Mouse (Mus musculus): ENCODE measurements around the gene Spa17. TPM values are rescaled to one million over a fixed set of nuclear protein-coding genes. Genes with fewer than 3 reads are reported as not detected.

The Spa17 gene
- polyA plus RNA-seq, 1 experiment: 2.7 TPM

DNA sequence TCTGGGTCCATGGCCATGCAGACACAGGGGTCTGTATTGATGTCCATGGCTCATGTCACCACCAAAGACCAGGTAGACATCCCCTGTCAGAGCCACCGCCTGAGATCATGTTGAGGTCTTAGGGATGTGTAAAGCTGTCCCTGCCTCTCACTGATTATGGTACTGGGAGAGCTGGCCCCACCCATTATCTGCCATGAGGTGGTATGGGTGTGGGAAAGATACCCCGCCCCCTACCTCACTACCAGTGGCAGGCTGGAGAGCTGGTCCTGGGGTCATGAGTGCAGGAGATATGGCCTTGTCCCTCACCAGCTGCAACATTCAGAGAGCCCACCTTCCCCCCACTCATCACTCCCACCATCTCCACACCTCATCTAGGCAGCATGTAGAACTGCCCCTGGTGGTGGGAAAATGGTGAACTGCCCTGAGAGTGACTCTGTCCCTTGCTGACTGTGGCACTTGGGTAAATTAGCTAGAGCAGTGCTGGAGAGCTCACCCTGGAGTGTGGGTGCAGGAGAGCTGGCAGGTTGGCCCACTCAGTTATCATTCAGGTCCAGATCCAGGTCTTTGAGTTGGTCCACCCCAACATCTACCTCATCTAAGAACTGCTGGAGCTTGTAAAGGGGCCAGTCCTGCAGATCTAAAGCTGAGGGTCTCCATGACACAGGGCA lies 12.8 kb downstream of the Spa17 start:
- H3K4me2 ChIP-seq (ENCODE audit: low read depth): no peak overlapping the region
- no peaks in the 10 kb centered on the region for H3K27me3 ChIP-seq (ENCODE audit: control insufficient read depth, insufficient read depth, insufficient read length)
- H3K36me3 ChIP-seq (ENCODE audit: control insufficient read depth, insufficient read depth): no peaks in the 10 kb centered on the region
- no peaks in the 10 kb centered on the region for H3K79me2 ChIP-seq (ENCODE audit: control insufficient read depth, insufficient read depth)
- no peak overlapping the region for H3ac ChIP-seq (ENCODE audit: control insufficient read depth, insufficient read length)
- H3K4me3 ChIP-seq: no peak overlapping the region
- TF ChIP-seq MYOD1 (IDR thresholded peaks at IDR 0.05; ENCODE audit: control insufficient read depth in 1 of 3, insufficient read length in 2 of 3, low read depth in 2 of 3): no peak
- TF ChIP-seq TCF12 (IDR thresholded peaks at IDR 0.05; ENCODE audit: insufficient read depth, poor library complexity, severe bottlenecking): no peak
- TF ChIP-seq MYOG (IDR thresholded peaks at IDR 0.05; ENCODE audit: control insufficient read depth in 1 of 3, insufficient read depth in 1 of 3, insufficient read length in 2 of 3, low read depth in 2 of 3): no peak
- TF ChIP-seq USF1 (IDR thresholded peaks at IDR 0.05; ENCODE audit: low read depth): no peak
- TF ChIP-seq MAX (IDR thresholded peaks at IDR 0.05; ENCODE audit: low read depth): no peak
- no peak for TF ChIP-seq E2F4 (IDR thresholded peaks at IDR 0.05; ENCODE audit: insufficient read depth)
- no peak for TF ChIP-seq TCF3 (IDR thresholded peaks at IDR 0.05; ENCODE audit: insufficient read length, low read depth)
- TF ChIP-seq POLR2A (IDR thresholded peaks at IDR 0.05; ENCODE audit: insufficient read length, low read depth): no peak

DNA sequence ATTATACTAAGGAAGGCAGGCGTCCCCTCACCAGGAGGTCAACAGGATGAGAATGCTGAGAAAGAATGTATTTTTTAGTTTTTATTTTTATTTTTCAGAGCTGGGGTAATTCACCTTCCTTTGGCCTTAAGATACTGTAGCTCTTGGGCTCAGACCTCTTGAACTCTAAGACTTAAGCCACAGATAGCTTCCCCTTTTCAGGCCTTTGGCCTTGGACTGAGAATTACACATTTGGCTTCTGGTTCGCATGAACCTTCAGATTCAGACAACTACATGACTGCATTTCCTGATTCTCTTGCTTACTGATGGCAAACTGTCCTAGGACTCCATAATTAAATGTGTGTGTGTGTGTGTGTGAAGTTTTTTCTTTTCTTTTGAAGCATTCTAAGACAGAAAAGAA lies 14.9 kb downstream of the Spa17 start:
- no peaks in the 10 kb centered on the region for H3K79me2 ChIP-seq (ENCODE audit: control insufficient read depth, insufficient read depth)
- no peak overlapping the region for H3ac ChIP-seq (ENCODE audit: control insufficient read depth, insufficient read length)
- H3K36me3 ChIP-seq (ENCODE audit: control insufficient read depth, insufficient read depth): no peaks in the 10 kb centered on the region
- TF ChIP-seq MYOD1 (IDR thresholded peaks at IDR 0.05; ENCODE audit: control insufficient read depth in 1 of 3, insufficient read length in 2 of 3, low read depth in 2 of 3) (no peak), POLR2AphosphoS2 (IDR thresholded peaks at IDR 0.05; ENCODE audit: insufficient read length, low read depth) (no peak), USF1 (IDR thresholded peaks at IDR 0.05; ENCODE audit: low read depth) (no peak), MAX (IDR thresholded peaks at IDR 0.05; ENCODE audit: low read depth) (no peak)
- no peak overlapping the region for H3K4me2 ChIP-seq (ENCODE audit: low read depth)
- no peaks in the 10 kb centered on the region for H3K27me3 ChIP-seq (ENCODE audit: control insufficient read depth, insufficient read depth, insufficient read length)
- H3K4me3 ChIP-seq: no peak overlapping the region

DNA sequence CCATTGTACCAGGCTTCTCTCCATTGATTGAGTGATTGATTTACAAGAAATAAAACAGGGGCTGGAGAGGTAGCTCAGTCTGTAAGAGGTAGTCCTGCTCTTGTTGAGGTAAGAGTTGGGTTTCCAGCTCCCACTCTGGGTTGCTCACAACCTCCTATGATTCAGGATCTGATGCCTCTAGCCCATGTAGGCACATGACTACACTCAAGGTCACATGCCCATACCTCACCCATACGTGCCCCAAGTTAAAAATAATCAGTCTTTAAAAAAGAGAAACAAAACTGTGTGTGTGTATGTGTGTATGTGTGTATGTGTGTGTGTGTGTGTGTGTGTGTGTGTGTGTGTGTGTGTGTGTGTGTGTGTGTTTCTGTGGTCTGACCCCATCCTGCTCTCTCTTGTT lies 18.0 kb downstream of the Spa17 start:
- TF ChIP-seq USF1 (IDR thresholded peaks at IDR 0.05; ENCODE audit: low read depth) (no peak), MYOD1 (IDR thresholded peaks at IDR 0.05; ENCODE audit: control insufficient read depth in 1 of 3, insufficient read length in 2 of 3, low read depth in 2 of 3) (no peak), TCF3 (IDR thresholded peaks at IDR 0.05; ENCODE audit: insufficient read length, low read depth) (no peak), MYOG (IDR thresholded peaks at IDR 0.05; ENCODE audit: control insufficient read depth in 1 of 3, insufficient read depth in 1 of 3, insufficient read length in 2 of 3, low read depth in 2 of 3) (no peak), SRF (IDR thresholded peaks at IDR 0.05; ENCODE audit: control insufficient read depth, insufficient read length, low read depth) (no peak), POLR2A (IDR thresholded peaks at IDR 0.05; ENCODE audit: insufficient read length, low read depth) (no peak), POLR2AphosphoS2 (IDR thresholded peaks at IDR 0.05; ENCODE audit: insufficient read length, low read depth) (no peak), CEBPB (IDR thresholded peaks at IDR 0.05; ENCODE audit: insufficient read depth, poor library complexity, severe bottlenecking) (no peak), REST (IDR thresholded peaks at IDR 0.05; ENCODE audit: insufficient read depth, insufficient read length) (no peak), MAX (IDR thresholded peaks at IDR 0.05; ENCODE audit: low read depth) (no peak), E2F4 (IDR thresholded peaks at IDR 0.05; ENCODE audit: insufficient read depth) (no peak), TCF12 (IDR thresholded peaks at IDR 0.05; ENCODE audit: insufficient read depth, poor library complexity, severe bottlenecking) (no peak)
- H3K4me3 ChIP-seq: no peak overlapping the region
- no peaks in the 10 kb centered on the region for H3K36me3 ChIP-seq (ENCODE audit: control insufficient read depth, insufficient read depth)
- no peaks in the 10 kb centered on the region for H3K27me3 ChIP-seq (ENCODE audit: control insufficient read depth, insufficient read depth, insufficient read length)
- no peak overlapping the region for H3ac ChIP-seq (ENCODE audit: control insufficient read depth, insufficient read length)
- H3K79me2 ChIP-seq (ENCODE audit: control insufficient read depth, insufficient read depth): no peaks in the 10 kb centered on the region
- no peak overlapping the region for H3K4me2 ChIP-seq (ENCODE audit: low read depth)

- Histone ChIP-seq H3ac (ENCODE audit: control insufficient read depth, insufficient read length) (no peak overlapping the region), H3K36me3 (ENCODE audit: control insufficient read depth, insufficient read depth) (no peaks in the 10 kb centered on the region), H3K4me3 (no peak overlapping the region), H3K27me3 (ENCODE audit: control insufficient read depth, insufficient read depth, insufficient read length) (no peaks in the 10 kb centered on the region), H3K79me2 (ENCODE audit: control insufficient read depth, insufficient read depth) (no peaks in the 10 kb centered on the region), H3K4me2 (ENCODE audit: low read depth) (no peak overlapping the region)
- TF ChIP-seq TCF3 (IDR thresholded peaks at IDR 0.05; ENCODE audit: insufficient read length, low read depth) (no peak), POLR2A (IDR thresholded peaks at IDR 0.05; ENCODE audit: insufficient read length, low read depth) (no peak), TCF12 (IDR thresholded peaks at IDR 0.05; ENCODE audit: insufficient read depth, poor library complexity, severe bottlenecking) (no peak), REST (IDR thresholded peaks at IDR 0.05; ENCODE audit: insufficient read depth, insufficient read length) (no peak), MYOG (IDR thresholded peaks at IDR 0.05; ENCODE audit: control insufficient read depth in 1 of 3, insufficient read depth in 1 of 3, insufficient read length in 2 of 3, low read depth in 2 of 3) (no peak), MAX (IDR thresholded peaks at IDR 0.05; ENCODE audit: low read depth) (no peak), MYOD1 (IDR thresholded peaks at IDR 0.05; ENCODE audit: control insufficient read depth in 1 of 3, insufficient read length in 2 of 3, low read depth in 2 of 3) (no peak), E2F4 (IDR thresholded peaks at IDR 0.05; ENCODE audit: insufficient read depth) (no peak), USF1 (IDR thresholded peaks at IDR 0.05; ENCODE audit: low read depth) (no peak), SRF (IDR thresholded peaks at IDR 0.05; ENCODE audit: control insufficient read depth, insufficient read length, low read depth) (no peak), POLR2AphosphoS2 (IDR thresholded peaks at IDR 0.05; ENCODE audit: insufficient read length, low read depth) (no peak), CEBPB (IDR thresholded peaks at IDR 0.05; ENCODE audit: insufficient read depth, poor library complexity, severe bottlenecking) (no peak)
Measured at GRCm38 (mm10) chr9:37593690-37594089, 19.8 kb downstream of the Spa17 start.

DNA sequence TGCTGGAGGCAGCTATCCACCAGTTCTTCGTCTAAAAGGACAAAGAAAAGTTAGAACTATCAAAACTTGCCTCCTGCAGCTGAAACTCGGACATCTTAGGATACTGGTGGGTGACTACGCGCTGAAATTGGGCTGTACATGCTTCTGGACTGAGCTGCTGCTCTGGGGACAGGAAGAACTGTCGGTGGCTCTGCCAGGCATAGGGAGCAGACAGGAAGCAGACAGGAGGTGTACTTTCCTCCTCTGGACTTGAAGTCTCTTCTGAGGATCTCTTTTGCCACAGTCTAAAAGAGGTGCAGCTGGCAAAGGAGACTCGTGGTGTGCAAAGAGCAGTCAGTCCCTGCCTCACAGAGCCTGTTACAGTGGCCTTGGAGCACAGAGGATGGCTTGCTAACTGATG lies 20.9 kb downstream of the Spa17 start:
- Histone ChIP-seq H3K79me2 (ENCODE audit: control insufficient read depth, insufficient read depth) (no peaks in the 10 kb centered on the region), H3K36me3 (ENCODE audit: control insufficient read depth, insufficient read depth) (no peaks in the 10 kb centered on the region), H3K27me3 (ENCODE audit: control insufficient read depth, insufficient read depth, insufficient read length) (no peaks in the 10 kb centered on the region), H3ac (ENCODE audit: control insufficient read depth, insufficient read length) (no peak overlapping the region), H3K4me2 (ENCODE audit: low read depth) (no peak overlapping the region), H3K4me3 (no peak overlapping the region)
- no peak for TF ChIP-seq POLR2A (IDR thresholded peaks at IDR 0.05; ENCODE audit: insufficient read length, low read depth)
- no peak for TF ChIP-seq POLR2AphosphoS2 (IDR thresholded peaks at IDR 0.05; ENCODE audit: insufficient read length, low read depth)
- no peak for TF ChIP-seq REST (IDR thresholded peaks at IDR 0.05; ENCODE audit: insufficient read depth, insufficient read length)
- TF ChIP-seq SRF (IDR thresholded peaks at IDR 0.05; ENCODE audit: control insufficient read depth, insufficient read length, low read depth): no peak
- no peak for TF ChIP-seq E2F4 (IDR thresholded peaks at IDR 0.05; ENCODE audit: insufficient read depth)
- TF ChIP-seq MYOG (IDR thresholded peaks at IDR 0.05; ENCODE audit: control insufficient read depth in 1 of 3, insufficient read depth in 1 of 3, insufficient read length in 2 of 3, low read depth in 2 of 3): no peak
- TF ChIP-seq TCF3 (IDR thresholded peaks at IDR 0.05; ENCODE audit: insufficient read length, low read depth): no peak
- no peak for TF ChIP-seq TCF12 (IDR thresholded peaks at IDR 0.05; ENCODE audit: insufficient read depth, poor library complexity, severe bottlenecking)
- TF ChIP-seq CEBPB (IDR thresholded peaks at IDR 0.05; ENCODE audit: insufficient read depth, poor library complexity, severe bottlenecking): no peak
- TF ChIP-seq MYOD1 (IDR thresholded peaks at IDR 0.05; ENCODE audit: control insufficient read depth in 1 of 3, insufficient read length in 2 of 3, low read depth in 2 of 3): no peak
- TF ChIP-seq USF1 (IDR thresholded peaks at IDR 0.05; ENCODE audit: low read depth): no peak
- no peak for TF ChIP-seq MAX (IDR thresholded peaks at IDR 0.05; ENCODE audit: low read depth)
